Mouse (Mus musculus): Measurements from ENCODE around the gene Plac8. TPM values are rescaled to one million over a fixed set of nuclear protein-coding genes. Genes with fewer than 3 reads are reported as not detected.

The Plac8 gene
- total RNA-seq (2021): 1 to 10 TPM in 1 of 2 experiments, not detected in 1; 1.3 TPM
- long read RNA-seq, experiment 1: 0 reads
- long read RNA-seq, experiment 2: 0 reads

DNA sequence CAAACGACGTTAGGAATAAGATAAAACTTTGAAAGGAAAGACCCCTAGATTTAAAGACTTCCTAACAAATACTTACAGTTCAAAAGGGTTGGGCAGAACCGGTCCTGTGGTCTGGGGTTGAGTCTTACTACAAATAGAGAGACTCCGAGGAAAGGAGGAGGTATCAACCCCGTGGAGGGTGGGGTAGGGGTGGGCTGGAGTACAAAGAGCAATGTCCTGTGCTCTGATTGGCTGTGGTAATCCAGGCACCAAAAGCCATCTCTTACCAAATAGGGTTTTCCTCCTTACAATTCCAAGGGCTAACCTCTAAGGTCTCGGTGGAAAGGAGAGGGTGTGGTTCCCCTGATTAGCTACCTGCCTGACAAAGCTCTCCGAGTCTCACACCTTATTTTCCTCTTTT is at the start of gene Plac8:
Plac8 (minus strand) TSS at position 177 of the 400 bp plus-strand sequence.
- DNase-seq: no peak

DNA sequence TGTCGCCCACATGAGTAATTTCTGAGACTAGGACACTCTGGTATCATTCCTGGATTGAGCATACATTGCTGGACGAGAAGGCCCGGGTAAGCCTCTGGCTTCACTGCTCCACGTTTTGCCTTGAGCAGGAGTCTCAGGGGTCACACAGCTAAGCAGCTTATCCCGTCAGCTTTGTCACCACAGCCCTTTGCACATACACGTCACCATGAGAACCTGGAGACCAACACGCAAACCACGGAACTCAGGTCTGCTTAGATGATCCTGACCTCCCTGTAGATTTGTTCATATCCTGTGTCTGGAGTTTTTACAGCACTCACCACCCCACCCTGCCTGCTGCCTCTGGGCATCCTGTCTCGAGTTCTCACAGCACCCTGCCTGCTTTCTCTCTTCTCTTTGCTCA is 48.9 kb upstream of the Plac8 start:
- DNase-seq: no peak

DNA sequence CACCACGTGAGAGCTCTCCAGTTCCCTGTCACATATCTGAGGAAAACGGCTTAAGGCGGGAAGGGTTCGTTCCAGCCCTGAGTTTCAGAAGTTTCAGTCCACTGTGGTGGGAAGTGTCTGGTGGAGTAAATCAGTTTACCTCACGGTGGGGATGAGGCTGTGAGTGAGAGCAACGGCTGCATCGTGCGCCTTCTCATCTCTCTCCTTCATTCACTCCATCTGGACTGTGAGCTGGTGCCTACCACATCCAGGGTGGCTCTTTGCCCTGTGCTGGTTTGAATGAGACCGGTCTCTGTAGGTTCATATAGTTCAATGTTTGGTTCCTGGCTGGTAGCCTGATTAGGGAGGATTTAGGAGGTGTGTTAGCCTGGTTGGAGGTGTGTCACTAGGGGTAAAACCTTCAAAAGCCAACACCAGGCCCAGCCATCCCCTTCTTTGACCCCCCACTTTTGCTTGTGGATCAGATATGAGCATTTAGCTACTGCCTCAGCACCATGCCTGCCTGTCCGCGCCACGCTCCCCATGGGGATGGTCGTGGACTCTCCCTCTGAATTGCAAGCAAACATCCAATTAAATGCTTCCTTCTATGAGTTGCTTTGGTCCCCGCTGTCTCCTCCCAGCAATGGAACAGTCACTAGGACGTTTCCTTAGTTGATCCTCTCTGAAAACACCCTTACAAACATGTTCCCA is 47.7 kb upstream of the Plac8 start:
- no peak for DNase-seq

DNA sequence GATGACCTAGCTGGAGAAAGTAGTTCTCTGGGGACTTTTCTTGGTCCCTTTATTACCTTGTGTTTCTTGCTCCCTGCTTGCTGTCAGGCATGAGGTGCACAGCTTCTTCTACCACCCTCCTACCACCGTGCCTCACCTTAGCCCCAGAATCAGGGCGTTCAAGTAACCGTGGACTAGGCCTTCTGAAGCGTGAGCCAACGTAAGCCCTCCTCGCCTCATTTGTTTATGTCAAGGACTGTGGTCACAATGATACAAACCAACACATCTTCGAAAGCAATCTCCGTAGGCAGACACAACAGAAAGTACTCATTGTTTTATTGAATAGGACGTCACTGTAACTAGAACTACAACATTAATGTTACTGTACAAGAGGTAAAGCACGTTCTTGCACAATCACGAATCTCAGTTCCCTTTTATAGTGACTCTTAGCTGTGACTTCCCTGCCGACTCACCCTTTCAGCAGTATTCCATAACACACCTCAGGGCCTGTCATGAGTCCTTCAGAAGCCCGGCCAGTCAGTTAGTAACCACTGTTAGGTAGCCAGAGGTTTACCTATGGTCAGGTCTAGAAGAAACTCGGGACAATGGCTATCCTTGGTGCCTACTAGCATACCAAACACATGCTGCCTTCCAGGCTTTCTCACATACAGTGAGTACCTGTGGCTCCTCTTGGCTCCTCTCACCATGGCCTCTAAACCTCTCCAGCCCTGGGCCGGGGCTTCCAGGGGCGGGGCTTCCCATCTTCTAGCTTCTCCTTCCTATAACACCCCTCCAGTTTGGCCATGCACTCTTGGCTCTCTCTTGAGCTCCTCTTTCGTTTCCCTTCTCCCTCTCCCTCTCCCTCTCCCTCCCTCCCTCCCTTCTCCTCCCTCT is 42.1 kb upstream of the Plac8 start:
- no peak for DNase-seq

DNA sequence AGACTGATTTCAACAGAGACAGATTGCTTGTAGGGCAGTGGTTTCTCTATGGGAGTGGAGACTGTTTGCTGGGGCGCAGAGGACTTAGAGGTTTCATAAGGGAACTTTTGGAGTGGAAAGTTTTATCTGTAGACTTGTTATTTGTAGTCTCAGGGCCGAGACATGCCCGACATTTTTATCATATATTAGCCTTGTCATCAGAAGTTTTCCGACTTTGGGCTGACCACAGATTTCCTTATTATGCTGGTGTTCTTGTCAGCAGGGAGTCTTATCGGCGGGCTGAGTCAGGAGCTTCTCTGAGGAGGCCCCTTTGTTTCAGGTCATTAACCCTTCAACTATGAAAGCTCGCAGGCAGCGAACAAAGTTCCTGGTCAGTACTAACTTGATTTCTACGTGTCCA is 35.8 kb upstream of the Plac8 start:
- DNase-seq: no peak

DNA sequence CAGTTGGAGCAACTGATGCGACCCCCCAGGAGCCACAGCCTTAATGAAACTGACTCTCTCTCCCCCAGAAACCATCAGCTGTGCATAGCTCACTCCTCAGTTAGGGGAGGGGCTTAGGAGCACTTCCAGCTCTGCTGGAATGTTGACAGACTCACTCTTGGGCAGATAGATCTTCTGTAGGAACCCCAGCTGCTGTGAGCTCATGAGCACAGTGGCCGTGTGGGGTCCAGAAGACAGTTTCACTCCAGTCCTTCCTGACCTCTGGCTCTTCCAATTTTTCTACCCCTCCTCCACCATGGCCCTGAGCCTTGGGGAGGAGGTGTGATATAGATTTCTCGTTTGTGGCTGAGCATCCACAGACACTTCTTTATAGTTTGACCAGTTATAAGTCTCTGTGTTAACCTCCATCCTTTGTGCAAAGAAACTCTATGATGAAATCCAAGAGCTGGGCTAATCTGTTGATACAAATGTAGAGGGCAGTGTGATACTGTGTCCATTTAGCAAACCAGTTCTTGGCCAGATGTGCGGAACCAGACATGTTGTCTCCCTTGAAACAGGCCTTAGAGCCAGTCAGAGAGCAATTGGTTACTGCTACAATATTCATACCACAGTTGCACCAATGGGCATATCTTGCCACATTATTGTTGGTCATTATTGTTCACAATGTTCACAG is 35.2 kb upstream of the Plac8 start:
- peak; percentile 11 for DNase-seq

DNA sequence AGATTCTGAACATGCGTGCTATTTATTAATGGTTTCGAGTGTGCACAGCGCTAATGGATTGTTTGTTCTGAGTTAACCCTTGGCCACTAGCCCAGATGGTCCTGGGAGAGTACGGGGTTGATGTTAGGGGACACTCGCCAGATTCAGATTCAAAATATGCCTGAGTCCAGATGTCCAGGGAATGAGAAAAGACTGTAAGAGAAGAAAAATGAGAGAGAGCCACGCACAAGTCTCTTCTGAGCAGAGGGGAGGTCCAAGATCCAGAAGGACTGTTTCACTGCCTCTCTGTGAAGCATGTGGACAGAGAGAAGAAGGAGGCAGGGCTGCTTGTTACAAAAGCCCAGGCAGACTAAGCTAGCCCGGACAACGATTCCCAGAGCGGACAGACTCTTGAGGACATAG is 33.8 kb upstream of the Plac8 start:
- peak; percentile 79 for DNase-seq

DNA sequence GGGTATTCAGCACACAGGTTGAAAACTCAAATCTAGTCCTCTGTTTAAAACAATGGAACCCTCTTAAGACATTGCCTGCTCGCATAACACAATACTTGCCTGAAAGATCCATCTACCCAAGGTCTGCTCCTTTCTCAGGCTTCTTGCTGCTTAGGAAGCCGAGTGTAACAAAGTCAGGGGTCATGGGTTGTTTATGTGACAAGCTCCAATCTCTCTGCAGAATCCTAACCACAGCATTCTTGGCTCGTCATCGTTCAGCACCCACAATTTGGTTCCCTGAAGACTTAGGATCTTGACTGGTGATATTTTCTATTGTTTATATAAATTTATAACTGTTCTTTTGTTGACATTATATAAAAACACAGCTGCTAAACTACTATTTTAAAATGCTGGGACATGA is 32.0 kb upstream of the Plac8 start:
- no peak for DNase-seq

DNA sequence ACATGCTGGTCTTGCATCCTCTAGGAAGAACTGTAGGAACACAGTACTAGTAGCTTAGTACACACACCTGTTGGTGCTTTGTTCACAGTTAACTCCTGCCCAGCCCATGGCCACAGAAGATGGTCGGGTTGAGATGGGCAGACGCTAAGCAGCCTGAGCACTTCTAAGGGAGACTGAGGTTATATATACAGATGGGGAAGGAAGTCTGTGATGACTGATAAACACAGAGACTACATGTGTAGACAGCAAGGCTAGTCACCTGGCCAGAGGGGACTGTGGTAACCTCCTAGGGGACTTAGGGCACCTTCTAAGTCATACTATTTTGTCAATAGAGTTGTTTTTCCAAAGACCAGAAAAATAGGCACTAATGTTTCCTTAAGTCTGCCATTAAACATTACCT is 29.8 kb upstream of the Plac8 start:
- no peak for DNase-seq

DNA sequence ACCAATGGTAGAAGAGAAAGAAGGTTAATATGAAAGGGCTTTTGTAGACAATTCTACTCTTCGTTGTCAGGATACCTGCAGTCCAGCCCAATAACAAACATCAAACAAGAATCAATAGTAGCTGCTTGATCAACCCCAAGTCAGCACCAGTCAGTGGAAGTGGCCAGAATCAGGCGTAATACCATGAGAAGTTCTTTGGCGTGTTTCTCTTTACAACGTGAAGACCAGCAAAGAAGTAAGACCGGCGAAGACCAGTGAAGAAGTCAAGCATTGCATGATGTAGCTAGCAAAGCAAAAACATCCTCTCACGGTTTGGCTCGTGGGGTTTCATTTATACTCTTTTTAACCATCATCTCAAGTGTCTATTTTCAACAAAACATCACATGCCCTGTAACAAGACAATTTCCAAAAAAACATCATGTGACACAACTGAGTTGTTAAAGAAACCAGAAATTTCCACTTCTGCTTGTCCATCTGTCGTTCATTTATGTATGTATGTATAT is 27.0 kb upstream of the Plac8 start:
- DNase-seq: no peak

DNA sequence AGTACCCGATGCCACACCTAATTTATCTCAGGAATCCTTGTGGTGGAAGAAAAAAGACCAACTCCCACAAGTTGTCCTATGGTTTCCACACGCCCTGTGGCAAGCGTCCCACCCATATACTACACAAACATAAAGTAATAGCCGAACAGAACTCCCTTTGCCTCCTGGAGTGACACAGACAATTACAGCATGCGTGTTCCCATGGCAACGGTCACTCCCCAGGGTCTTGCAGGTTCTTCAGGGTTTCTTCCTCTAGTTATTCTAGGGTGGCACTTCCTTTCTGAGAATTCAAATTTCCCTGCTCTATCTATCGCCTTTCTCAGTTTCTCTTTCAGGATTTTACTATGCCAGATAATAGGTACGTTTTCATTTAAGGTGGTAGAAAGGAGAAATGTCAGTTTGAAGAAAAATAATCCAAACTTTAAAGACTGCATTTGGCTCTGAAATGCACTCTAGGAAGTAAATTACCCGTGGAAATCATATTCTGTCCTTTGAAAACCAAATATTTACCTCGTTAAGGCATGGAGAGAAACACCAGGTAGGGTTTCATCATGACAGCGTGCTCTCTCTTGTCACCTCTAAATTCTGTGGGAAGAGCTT is 25.9 kb upstream of the Plac8 start:
- DNase-seq: no peak

DNA sequence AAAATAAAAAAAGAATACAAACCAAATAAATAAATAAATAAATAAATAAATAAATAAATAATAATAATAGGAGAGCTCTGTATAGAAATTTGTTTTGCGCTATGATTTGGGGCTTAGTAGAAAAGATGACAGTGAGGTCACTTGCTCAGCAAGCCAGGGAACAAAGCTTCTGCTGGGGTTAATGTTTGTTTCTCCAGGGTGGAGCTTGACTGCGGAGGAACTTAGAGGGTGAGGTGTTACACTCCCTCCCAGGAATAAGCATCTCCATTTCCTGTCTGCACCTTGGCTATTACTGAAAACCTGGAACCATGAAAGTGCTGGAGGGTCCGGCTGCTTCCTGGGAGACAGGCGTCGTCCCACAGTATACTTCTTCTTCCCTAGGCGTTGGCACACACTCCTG is 24.0 kb upstream of the Plac8 start:
- no peak for DNase-seq

DNA sequence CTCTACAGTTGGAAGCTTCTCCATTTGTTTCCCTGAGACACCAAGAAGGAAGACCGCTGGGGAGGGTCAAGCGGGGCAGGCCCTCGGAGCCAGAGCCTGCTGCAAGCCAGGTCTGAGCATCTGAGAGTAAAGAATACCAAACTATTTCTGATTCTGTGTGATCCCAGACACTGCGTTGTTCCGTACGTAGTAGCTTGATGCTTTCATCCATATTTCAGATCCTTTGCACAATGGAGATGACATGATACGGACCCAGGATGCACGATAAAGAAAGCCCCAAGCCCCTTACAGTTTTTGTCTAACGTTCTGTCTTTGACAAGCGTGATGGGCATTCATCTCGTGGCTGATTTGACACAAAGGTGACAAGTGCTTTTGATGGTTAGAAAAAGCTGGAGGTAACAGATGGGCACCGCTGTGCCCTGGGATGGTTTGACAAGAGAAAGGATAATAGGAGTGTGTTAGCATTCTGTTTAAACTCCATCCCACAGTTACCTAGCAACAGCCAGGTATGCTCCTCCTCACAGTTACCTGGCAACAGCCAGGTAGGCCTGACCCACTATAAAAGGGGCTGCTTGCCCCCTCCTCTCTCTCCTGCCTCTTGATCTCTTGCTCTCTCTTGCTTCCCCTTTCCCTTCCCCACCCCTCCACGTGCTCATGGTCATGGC is 22.9 kb upstream of the Plac8 start:
- DNase-seq: no peak

DNA sequence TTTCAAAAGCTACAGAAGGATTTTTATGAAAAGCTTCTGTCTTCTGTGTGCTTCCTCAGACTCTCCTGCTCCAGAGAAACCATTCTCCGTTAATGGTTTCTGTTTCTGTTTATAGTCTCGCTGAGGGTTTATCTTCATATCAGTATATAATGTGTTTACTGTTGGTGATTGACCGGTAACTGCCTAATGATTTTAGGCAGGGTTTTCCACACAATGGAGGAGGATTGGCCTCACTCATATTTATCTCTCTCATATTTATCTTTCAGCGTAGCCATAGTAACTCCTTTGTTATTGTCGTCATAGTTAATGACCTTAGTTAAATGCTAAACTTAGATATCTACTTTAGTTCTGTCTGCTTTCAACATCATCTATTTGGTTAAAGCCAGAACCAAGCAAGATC is 18.5 kb upstream of the Plac8 start:
- no peak for DNase-seq

DNA sequence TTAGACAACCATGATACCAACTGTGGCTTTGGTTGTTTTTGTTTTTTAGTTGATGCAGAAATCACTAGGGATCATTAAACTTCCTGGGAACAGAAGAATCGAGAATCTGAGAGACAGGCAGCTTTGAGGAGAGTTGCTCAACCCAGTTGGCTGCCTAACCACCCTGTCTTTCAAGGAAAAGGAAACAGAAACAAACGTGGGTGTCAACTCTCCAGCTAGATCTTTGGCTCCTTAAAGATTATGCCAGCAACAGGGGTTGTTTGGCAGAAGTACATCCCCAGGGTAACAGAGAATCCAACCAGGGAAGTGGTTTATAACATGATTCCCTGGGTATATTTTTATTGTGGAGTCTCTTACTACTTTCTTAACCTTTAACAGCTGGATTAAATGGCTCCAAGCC is 15.6 kb upstream of the Plac8 start:
- no peak for DNase-seq

DNA sequence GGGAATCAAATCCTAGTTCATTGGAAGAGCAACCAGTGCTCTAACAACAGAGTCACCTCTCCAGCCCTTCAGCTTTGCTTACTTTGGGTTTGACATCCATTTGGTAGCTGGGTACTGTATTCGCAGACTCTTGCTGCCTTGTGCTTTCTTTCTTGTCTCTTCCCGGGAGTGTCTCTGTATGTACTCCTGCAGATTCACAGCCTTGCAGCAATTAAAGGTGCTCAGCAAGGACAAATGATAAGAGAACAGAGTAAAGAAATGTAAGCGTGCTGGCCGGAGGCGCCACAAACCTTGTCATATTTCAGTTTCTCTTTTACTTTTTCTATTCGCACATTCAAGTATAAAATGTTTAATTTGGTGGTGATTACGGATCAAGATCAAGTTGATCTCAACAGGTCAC is 15.1 kb upstream of the Plac8 start:
- no peak for DNase-seq

DNA sequence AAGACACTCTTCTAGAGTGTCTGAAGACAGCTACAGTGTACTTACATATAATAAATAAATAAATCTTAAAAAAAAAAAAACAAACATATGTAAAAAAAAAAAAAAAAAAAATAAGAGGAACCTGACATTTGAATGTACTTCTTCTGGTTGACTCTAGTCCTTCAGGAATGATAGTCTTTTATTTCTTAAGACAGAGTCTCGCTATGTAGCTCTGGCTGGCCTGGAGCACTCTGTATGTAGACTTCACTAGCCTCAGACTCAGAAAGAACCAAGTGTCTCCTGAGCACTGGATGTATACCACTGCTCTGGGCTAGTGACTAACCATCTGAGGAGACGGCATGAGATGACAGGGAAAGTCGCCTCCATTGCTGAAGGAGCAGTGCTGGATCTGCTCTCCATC is 13.6 kb upstream of the Plac8 start:
- no peak for DNase-seq

DNA sequence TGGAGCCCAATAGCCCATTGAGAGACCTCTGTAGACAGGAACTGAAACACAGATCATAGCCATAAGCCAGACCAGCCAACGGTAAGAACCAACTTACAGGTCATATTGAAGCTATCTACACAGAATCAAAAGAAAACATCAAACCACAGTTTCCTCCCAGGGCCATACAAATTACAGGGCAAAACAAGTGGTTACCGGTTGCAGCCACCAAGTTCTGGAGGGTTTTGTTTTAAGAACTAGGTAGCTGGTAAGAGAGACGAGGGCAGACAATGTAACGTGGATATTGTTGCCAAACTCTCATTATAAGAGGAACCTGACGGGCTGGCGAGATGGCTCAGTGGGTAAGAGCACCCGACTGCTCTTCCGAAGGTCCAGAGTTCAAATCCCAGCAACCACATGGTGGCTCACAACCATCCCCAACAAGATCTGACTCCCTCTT is 13.2 kb upstream of the Plac8 start:
- DNase-seq: no peak

DNA sequence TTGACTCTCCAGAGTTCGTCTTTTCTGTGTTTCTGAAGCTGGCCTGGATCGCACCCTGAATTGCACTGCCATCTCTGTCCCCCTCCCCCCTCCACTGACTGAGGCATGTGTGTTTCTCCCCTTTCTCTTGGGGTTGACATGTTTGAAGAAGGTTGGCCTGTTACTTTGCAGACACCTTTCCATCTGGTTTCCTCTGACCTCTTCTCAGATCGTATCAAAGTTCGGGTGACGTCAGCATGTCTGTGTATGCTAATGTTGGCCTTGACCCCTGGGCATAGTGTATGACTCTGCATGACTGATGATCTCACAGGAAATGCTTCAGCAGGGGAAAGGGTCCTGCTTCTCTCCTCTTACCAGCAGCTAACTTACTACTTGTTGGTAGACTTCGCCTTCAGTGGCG is 11.0 kb upstream of the Plac8 start:
- DNase-seq: no peak

DNA sequence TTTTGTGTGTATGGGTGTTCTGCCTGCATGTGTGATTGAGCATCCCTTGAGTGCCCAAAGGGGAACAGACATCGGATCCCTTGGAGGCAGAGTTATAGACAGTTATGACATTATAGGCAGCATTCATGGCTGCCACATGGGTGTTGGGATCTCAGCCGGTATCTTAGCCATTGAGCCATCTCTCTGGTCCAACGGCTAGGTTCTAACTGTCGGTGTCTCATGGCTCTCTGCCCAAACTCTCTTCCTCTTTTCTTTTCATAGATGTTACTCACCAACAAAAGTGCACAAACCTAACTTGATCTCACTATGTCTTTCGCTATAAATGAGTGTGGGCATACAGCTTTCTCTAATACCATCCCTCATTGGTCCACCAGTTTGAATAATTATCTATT is 10.4 kb upstream of the Plac8 start:
- no peak for DNase-seq

DNA sequence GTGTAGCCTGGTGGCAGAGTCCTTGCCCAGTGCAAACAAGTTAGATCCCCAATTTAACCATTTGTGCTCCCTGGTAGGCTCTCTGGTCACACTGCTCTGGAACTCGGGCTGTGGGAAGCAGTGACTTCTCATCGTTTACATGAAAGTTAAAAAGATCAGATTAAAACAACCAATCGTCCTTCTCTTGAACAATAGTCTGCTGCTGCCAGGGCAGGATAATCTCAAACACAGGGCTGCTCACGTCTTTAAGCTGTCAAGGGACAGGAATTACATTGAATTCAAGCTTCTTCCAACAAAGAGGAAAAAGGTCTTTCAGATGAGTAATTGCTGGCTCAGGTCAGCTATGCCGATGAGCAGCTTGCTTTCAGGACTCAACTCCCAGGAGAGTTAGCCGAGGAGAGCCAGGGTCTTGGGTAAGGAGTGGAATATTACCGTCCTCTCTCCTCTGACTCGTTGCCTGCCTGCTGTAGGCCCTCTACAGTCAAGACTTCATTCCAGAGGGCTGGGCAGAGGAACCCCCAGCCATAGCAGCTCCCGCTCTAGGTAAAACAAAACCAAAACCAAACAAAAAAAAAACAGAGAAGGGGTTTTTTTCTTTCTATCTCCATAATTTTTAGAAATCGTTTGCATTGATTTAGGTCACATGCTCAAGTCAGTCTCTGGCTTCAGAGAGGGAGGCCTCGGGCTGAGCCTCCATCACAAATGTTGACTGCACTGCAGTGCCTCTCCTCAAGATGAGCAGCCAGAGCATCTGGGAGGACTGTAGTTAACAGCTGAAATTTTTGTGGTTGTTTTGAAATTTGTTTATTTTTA is 9.8 kb upstream of the Plac8 start:
- DNase-seq: no peak

Data from gastrocnemius, postnatal 25 days (tissue).